Mouse (Mus musculus) embryonic fibroblast, embryonic 13.5 days (primary cell): Measurements from ENCODE around the gene Gm20661. TPM values are rescaled to one million over a fixed set of nuclear protein-coding genes. Genes with fewer than 3 reads are reported as not detected.

Experiments used
- H3K27ac ChIP-seq: 2 replicates; pipeline ENCODE4 v1.5.1; 2012; ENCODE audit warnings: low read length, control low read depth, inconsistent platforms; ENCODE audit not compliant: insufficient read depth
- H3K4me1 ChIP-seq: 2 replicates; pipeline ENCODE4 v1.6.1; 2011; ENCODE audit warnings: low read length; ENCODE audit not compliant: control insufficient read depth, insufficient read depth
- H3K4me3 ChIP-seq: 2 replicates; pipeline ENCODE4 v1.5.1; 2011; ENCODE audit warnings: mild to moderate bottlenecking, control low read depth, low read length; ENCODE audit not compliant: insufficient read depth
- CTCF ChIP-seq: IDR thresholded peaks from 2 replicates; pipeline ENCODE4 v1.5.1; 2011; ENCODE audit warnings: mild to moderate bottlenecking, control low read depth, low read length, moderate library complexity, borderline replicate concordance; ENCODE audit not compliant: insufficient read depth
- POLR2A ChIP-seq: IDR thresholded peaks from 2 replicates; pipeline ENCODE4 v1.6.1; 2011; ENCODE audit warnings: low read depth, mild to moderate bottlenecking, control low read depth, low read length, moderate library complexity
- polyA plus RNA-seq: library from polyadenylated mRNA; stranded (reverse); fragments of >200 nt; gene quantifications from 2 replicates; pipeline ENCODE4 v1.2.4, GENCODE M21; 2011; ENCODE audit warnings: low read depth; ENCODE audit not compliant: missing spikeins, insufficient read length

The Gm20661 gene
- polyA plus RNA-seq, 1 experiment, result 1.2 TPM

GRCm38 (mm10) chr9:107983421-107983890, 598 bp downstream of the Gm20661 start:
- H3K4me1 ChIP-seq, result peaks cover 18% of the 10 kb centered on the region
- TF ChIP-seq CTCF, result no peak
- TF ChIP-seq POLR2A, result peak; percentile 50
- H3K27ac ChIP-seq, result peak overlapping the region; percentile 92
- H3K4me3 ChIP-seq, result no peak overlapping the region; the same call in 1 of the 2 replicates

- Histone ChIP-seq H3K4me1 (peaks cover 18% of the 10 kb centered on the region), H3K4me3 (peak overlapping the region; percentile 86), H3K27ac (peak overlapping the region; percentile 92)
- TF ChIP-seq POLR2A (0 out of 2 replicates have a peak, but pooled peaks have one; percentile 33), CTCF (no peak)
Measured at GRCm38 (mm10) chr9:107984052-107984753, 1.3 kb downstream of the Gm20661 start.

DNA sequence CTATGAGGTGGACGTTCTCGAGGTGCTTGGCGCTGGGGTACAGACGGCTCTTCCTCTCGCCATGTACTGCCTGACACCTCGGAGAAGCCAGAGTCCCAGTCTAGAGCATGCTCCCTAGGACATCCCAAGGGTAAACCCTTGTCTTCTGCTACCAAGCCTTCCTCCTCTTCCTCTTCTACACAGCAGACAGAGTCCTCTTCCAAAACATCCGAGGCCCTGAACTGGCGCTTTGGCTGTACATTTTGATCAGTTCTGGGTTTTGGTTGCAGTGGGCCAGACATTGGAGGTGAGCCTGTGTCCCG, 1.8 kb downstream of the Gm20661 start:
- Histone ChIP-seq H3K27ac (peak overlapping the region; percentile 92), H3K4me1 (peaks cover 18% of the 10 kb centered on the region), H3K4me3 (peak overlapping the region; percentile 86)
- no peak for TF ChIP-seq CTCF
- no peak; the same call in 1 of the 2 replicates for TF ChIP-seq POLR2A

- H3K4me3 ChIP-seq, result peak within 1 kb of the TSS; percentile 86
- peaks cover 18% of the 10 kb centered on the region for H3K4me1 ChIP-seq
- TF ChIP-seq CTCF (no peak), POLR2A (peak; percentile 82)
Measured at GRCm38 (mm10) chr9:107985131-107986119, 2.6 kb downstream of the Gm20661 start, which contains the start of gene Inka1. Inka1 (minus strand) TSS chr9:107985879.

GRCm38 (mm10) chr9:107986376-107986775, 3.5 kb downstream of the Gm20661 start:
- H3K27ac ChIP-seq, result peak overlapping the region; percentile 1; the same call in 1 of the 2 replicates
- peaks cover 12% of the 10 kb centered on the region for H3K4me1 ChIP-seq
- no peak for TF ChIP-seq POLR2A
- TF ChIP-seq CTCF, result peak; percentile 89
- H3K4me3 ChIP-seq, result peak overlapping the region; percentile 86; the same call in 1 of the 2 replicates

More at GRCm38 (mm10) chr9:107985131-107986119, 2.6 kb downstream of the Gm20661 start, which contains the start of gene Inka1:
- peak within 1 kb of the TSS; percentile 92 for H3K27ac ChIP-seq

- Histone ChIP-seq H3K4me1 (no peaks in the 10 kb centered on the region), H3K27ac (peak overlapping the region; percentile 77)
- TF ChIP-seq CTCF, result no peak
- peak; percentile 46; the same call in 1 of the 2 replicates for TF ChIP-seq POLR2A
Measured at GRCm38 (mm10) chr9:107987950-107988349, 5.1 kb downstream of the Gm20661 start.

GRCm38 (mm10) chr9:107992197-107992596, 9.3 kb downstream of the Gm20661 start, which contains the start of gene Cdhr4:
Cdhr4 (plus strand) TSS chr9:107992497.
- Histone ChIP-seq H3K4me1 (no peaks in the 10 kb centered on the region), H3K4me3 (no peak within 1 kb of the TSS), H3K27ac (no peak within 1 kb of the TSS)
- TF ChIP-seq POLR2A, result no peak

More at GRCm38 (mm10) chr9:107987950-107988349, 5.1 kb downstream of the Gm20661 start:
- no peak overlapping the region for H3K4me3 ChIP-seq

DNA sequence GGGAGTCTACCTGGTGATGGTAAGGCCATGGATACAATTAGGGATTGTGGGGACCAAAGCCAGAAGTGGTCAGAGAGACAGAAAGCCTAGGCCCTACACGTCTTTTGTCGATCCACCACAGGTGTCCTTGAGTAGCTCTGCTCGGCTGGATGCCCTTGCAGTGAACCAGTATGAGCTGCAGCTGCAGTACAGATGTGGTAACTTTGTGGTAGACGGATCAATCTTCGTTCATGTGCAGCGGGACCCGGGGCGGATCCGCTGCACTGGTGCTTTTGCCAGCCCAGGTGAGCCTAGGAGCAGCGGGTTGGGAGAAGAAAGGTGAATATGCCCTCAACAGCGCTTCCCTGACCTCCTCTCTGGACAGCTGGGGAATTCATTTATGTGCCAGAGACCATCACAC, 10.2 kb downstream of the Gm20661 start:
- Histone ChIP-seq H3K4me1 (no peaks in the 10 kb centered on the region), H3K4me3 (no peak overlapping the region), H3K27ac (no peak overlapping the region)
- TF ChIP-seq POLR2A (no peak), CTCF (no peak)

DNA sequence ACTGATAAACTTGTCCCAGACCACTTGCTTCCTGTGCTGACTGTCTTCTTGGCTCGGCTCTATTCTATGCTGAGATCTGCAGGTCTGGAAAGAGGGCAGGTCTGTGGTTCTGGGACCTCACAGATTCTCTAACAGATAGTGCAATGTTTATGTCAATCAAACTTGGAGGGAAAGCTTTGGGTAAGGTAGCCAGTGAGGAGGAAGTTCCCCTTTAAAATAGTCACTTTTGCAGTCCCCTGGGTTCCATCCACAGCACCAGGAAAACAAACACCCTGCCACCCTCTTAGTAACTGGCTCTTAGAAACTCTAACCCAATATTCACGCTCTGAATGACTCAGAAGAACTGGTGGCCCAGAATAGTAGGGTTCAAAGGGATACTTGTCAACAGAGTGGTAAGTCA, 11.6 kb downstream of the Gm20661 start:
- H3K4me1 ChIP-seq, result no peaks in the 10 kb centered on the region
- TF ChIP-seq POLR2A (no peak), CTCF (no peak)
- no peak overlapping the region for H3K4me3 ChIP-seq
- no peak overlapping the region for H3K27ac ChIP-seq
